Mouse (Mus musculus) embryo, embryonic 10.5 days (tissue): ENCODE measurements around the gene Pramef17.
"Not testable (repeated sequence)": the region's sequence is repeated elsewhere in the genome, so short reads cannot be mapped to it uniquely, and the experiment has no call there.

Experiments
- DNase-seq: peaks from one replicate; pipeline ENCODE4 v3.0.0-alpha.2; 2015; ENCODE audit warnings: low spot score

The Pramef17 gene

DNA sequence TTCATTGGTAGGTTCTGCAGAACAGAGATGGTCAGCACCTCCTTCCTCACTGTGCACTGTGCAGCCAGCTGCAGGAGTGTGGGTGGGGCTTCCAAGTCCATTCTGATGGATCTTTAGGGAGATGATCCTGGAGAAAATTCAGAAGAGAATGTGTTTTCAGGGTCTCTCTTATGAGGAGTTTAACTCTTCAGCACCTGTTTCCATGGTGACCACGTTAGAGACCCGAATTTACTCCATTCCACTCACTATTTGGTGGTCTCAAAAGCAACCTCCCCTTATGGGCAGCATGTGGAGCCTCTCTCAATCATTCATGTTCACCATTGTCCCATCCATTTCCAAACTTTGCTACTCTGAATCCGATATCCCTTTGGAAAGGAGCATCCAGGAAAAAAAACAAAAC, at the start of gene Pramef17:
Gene Pramef17, minus strand, starts transcription at position 101 of the 400 bp plus-strand sequence.
- not testable (repeated sequence) for DNase-seq

DNA sequence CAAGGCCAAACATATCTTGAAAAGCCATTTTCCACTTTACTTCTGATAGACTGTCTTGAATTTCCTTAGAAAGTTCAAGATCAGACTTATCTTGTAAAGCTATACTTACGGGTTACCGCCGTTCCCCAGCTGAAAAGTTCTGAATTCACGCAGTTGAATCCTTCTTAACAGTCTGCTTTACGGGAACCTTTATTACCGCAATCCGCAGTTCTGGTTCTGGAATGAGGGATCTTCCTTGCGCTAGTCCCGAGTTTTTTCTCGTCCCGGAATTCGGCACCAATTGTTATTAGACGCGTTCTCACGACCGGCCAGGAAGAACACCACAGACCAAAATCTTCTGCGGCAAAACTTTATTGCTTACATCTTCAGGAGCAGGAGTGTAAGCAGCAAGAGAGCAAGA, 6.0 kb downstream of the Pramef17 start:
- not testable (repeated sequence) for DNase-seq

DNA sequence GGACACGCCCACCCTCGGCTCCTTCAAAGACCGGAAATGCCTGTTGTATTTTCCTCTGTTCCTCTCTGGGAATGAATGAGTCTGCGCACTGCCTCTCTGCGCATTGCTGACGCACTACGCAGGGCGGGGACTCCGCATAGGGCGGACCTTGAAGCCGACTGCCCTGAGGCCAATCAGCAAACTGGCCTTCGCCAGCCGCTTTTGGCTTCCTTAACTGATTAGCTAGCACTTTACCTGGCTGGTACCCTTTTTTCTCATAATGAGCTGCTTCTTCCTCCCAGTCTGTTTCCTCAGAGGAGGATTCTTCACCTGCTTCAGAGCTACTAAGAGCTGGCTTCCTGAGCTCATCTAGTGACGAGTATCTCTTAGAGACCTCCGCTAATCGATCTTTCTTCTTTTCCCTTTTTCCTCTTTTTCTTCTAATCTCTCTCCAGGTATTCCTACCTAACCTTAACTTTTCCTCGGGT, 6.7 kb downstream of the Pramef17 start:
- not testable (repeated sequence) for DNase-seq

DNA sequence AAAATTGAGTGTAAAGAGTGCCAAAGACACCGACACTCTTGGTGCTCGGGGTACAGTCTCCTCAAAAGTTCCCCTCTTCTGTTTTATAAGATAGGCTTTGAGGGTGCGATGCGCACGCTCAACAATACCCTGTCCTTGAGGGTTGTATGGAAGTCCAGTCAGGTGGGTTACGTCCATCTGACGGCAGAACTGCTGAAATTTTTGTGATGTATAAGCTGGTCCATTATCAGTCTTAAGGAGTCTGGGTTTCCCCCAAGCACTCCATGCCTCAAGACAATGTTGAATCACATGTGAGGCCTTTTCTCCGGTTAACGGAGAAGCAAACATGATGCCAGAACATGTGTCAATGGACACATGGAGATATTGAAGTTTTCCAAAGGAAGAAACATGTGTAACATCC, 8.4 kb downstream of the Pramef17 start:
- DNase-seq: not testable (repeated sequence)

DNA sequence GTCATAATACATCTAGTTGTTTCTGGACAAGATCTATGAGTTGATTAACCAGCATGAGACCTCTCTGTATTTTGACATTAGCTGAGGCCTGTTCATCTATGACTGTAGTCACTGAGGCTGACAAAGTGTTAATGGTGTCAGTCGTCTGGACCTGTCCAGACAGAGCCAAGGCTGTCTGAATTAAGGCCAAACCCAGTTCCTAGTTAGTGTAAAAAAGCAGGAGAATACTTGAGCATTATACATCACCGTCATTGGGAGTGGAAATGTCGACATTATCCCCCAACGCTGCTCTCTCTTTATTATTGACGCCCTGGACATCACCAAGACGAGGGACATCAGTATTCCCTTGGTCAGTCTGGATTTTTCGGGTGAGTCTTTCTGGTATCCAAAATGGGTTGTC, 9.0 kb downstream of the Pramef17 start:
- DNase-seq: not testable (repeated sequence)

DNA sequence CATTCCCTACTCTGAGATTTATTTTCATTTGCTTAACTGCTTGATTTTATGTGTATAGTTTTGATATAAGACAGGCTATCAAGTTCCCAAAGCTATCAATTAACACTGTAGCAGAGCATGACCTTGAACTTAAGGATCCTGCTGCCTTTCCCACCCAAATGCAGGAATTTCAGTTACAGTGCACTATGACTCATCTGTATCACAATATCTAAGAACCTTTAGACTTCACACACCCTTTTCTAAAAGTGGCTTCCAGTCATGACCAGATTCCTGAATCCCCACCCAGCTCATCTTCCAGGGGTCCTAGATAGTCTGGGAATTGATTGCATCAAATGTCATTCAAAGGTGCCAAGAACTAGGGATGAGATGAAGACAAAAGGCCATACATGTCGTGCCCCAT, 10.7 kb downstream of the Pramef17 start:
- not testable (repeated sequence) for DNase-seq

DNA sequence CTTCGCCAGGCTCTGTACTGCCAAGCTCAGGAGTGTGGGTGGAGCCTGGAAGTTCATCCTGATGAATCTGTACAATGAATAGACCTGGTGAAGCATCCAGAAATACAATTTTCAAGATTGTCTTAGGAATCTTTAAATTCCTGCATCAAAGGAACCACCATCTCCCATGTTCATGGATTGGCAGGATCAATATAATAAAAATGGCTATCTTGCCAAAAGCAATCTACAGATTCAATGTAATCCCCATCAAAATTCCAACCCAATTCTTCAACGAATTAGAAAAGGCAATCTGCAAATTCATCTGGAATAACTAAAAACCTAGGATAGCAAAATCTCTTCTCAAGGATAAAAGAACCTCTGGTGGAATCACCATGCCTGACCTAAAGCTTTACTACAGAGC, 27.3 kb downstream of the Pramef17 start, which contains the start of gene Gm13101:
Gene Gm13101, minus strand, starts transcription at position 101 of the 400 bp plus-strand sequence.
- DNase-seq: not testable (repeated sequence)

DNA sequence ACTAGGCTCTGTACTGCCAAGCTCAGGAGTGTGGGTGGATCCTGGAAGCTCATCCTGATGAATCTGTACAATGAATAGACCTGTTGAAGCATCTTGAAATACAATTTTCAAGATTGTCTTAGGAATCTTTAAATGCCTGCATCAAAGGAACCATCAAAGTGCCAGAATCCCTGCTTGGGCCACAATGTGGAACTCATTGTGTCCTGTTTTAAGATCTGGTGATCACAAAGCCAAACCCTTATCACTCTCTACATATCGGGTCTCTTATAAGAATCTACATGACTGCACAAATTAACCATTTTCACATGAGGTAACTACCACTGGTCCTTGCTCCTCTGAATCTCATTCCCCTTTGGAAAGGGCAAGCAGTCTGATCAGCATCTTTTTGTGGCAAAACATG, 43.3 kb downstream of the Pramef17 start, which contains the start of gene Pramef25:
Gene Pramef25, minus strand, starts transcription at position 101 of the 400 bp plus-strand sequence.
- DNase-seq: not testable (repeated sequence)
